Mouse (Mus musculus) midbrain, postnatal 0 days (tissue): ENCODE data around the gene S1pr5. TPM values are rescaled to one million over a fixed set of nuclear protein-coding genes. Genes with fewer than 3 reads are reported as not detected.

Experiments used
- ATAC-seq: fragments of 200-750 bp; cut with Nextera tagmentation; 2 replicates; pipeline ENCODE4 v1.8.0; 2017; ENCODE audit warnings: moderate number of reproducible peaks, mild to moderate bottlenecking, moderate TSS enrichment, moderate library complexity; ENCODE audit not compliant: low FRiP score
- DNase-seq: peaks from one replicate; pipeline ENCODE4 v3.0.0-alpha.2; 2015; ENCODE audit warnings: low spot score
- H3K27ac ChIP-seq: fragments of 300-500 bp; sonication (generic); 2 replicates; pipeline ENCODE4 v1.5.1; 2014; ENCODE audit warnings: low read depth, mild to moderate bottlenecking, low read length, mixed read lengths
- H3K27me3 ChIP-seq: fragments of 300-500 bp; sonication (generic); 2 replicates; pipeline ENCODE4 v1.6.1; 2014; ENCODE audit warnings: low read length, control low read depth, mixed read lengths; ENCODE audit not compliant: insufficient read depth
- H3K36me3 ChIP-seq: fragments of 300-500 bp; sonication (generic); 2 replicates; pipeline ENCODE4 v1.6.1; 2014; ENCODE audit warnings: low read length, control low read depth, mixed read lengths; ENCODE audit not compliant: insufficient read depth
- H3K4me1 ChIP-seq: fragments of 300-500 bp; sonication (generic); 2 replicates; pipeline ENCODE4 v1.6.1; 2014; ENCODE audit warnings: mild to moderate bottlenecking, control low read depth, antibody characterized with exemption, low read length, mixed read lengths; ENCODE audit not compliant: insufficient read depth
- H3K4me2 ChIP-seq: fragments of 300-500 bp; sonication (generic); 2 replicates; pipeline ENCODE4 v1.6.1; 2014; ENCODE audit warnings: low read depth, mild to moderate bottlenecking, low read length, mixed read lengths; ENCODE audit not compliant: poor library complexity, severe bottlenecking
- H3K4me3 ChIP-seq: fragments of 300-500 bp; sonication (generic); 2 replicates; pipeline ENCODE4 v1.5.1; 2014; ENCODE audit warnings: low read depth, mild to moderate bottlenecking, low read length, moderate library complexity
- H3K9ac ChIP-seq: fragments of 300-500 bp; sonication (generic); replicated peaks from 2 replicates; pipeline ENCODE4 v1.6.1; 2014; ENCODE audit warnings: mild to moderate bottlenecking, low read length, moderate library complexity, mixed read lengths; ENCODE audit not compliant: poor library complexity, severe bottlenecking
- H3K9me3 ChIP-seq: fragments of 300-500 bp; sonication (generic); 2 replicates; pipeline ENCODE4 v1.6.1; 2016; ENCODE audit warnings: low read length, control low read depth
- CTCF ChIP-seq: IDR thresholded peaks from 2 replicates; pipeline ENCODE4 v1.5.1; 2016; ENCODE audit warnings: antibody characterized with exemption, mild to moderate bottlenecking
- WGBS: fragments of 180-500 bp; shearing (Covaris S2); extraction: QIAGEN DNeasy Blood & Tissue Kit; methylation state at CpG from one replicate; pipeline ENCODE4 v1.1.7; 2014; 5-methylcytosine and 5-hydroxymethylcytosine counted together
- polyA plus RNA-seq: library from polyadenylated mRNA; unstranded; fragments of >200 nt; fragmentation: Nextera tagmentation; extraction: Ambion mirVana; gene quantifications from 2 replicates; pipeline ENCODE4 v1.2.1, GENCODE M21; 2015
- total RNA-seq: library from RNA; depleted of rRNA; stranded (reverse); fragments of >200 nt; gene quantifications from 2 replicates; pipeline ENCODE4 v1.2.3, GENCODE M21; 2014

Gene S1pr5
- total and polyA plus RNA-seq, 2 experiments from 2014 or later: 2.7 to 4.2 TPM

GRCm38 (mm10) chr9:21238004-21238732 lies 10.1 kb downstream of the S1pr5 start:
- ATAC-seq: peak; percentile 44
- 3% methylated on average over 21 of the region's 31 CpGs for WGBS
- Histone ChIP-seq H3K4me2 (peak overlapping the region; percentile 68), H3K4me1 (peaks cover 6% of the 10 kb centered on the region), H3K9ac (peak overlapping the region; percentile 86), H3K9me3 (no peaks in the 10 kb centered on the region), H3K27me3 (peaks cover 5% of the 10 kb centered on the region), H3K36me3 (peaks cover 13% of the 10 kb centered on the region), H3K4me3 (peak overlapping the region; percentile 78), H3K27ac (peak overlapping the region; percentile 82)
- TF ChIP-seq CTCF: no peak
- no peak for DNase-seq

- 17% methylated on average over 19 of the region's 19 CpGs for WGBS
These were observed 10.8 kb downstream of the S1pr5 start for GRCm38 (mm10) chr9:21237368-21238003.

GRCm38 (mm10) chr9:21236991-21237367 lies 11.3 kb downstream of the S1pr5 start:
- Histone ChIP-seq H3K36me3 (peaks cover 19% of the 10 kb centered on the region), H3K4me2 (peak overlapping the region; percentile 68), H3K27me3 (no peaks in the 10 kb centered on the region; the same call in 1 of the 2 replicates), H3K9ac (0 out of 2 replicates have a peak overlapping the region, but pooled peaks have one; percentile 86), H3K4me3 (peak overlapping the region; percentile 78; the same call in 1 of the 2 replicates), H3K27ac (no peak overlapping the region), H3K9me3 (no peaks in the 10 kb centered on the region), H3K4me1 (peaks cover 6% of the 10 kb centered on the region)
- WGBS: 84% methylated on average over 25 of the region's 25 CpGs
- no peak for DNase-seq
- no peak for TF ChIP-seq CTCF
- no peak for ATAC-seq

More at GRCm38 (mm10) chr9:21237368-21238003, 10.8 kb downstream of the S1pr5 start:
- H3K9me3 ChIP-seq: no peaks in the 10 kb centered on the region
- H3K4me2 ChIP-seq: peak overlapping the region; percentile 68
- H3K27ac ChIP-seq: peak overlapping the region; percentile 82
- peak overlapping the region; percentile 78 for H3K4me3 ChIP-seq
- H3K4me1 ChIP-seq: peaks cover 6% of the 10 kb centered on the region
- no peaks in the 10 kb centered on the region; the same call in 1 of the 2 replicates for H3K27me3 ChIP-seq
- peak; percentile 39 for ATAC-seq
- peak overlapping the region; percentile 86 for H3K9ac ChIP-seq
- peaks cover 16% of the 10 kb centered on the region for H3K36me3 ChIP-seq
- peak; percentile 57 for TF ChIP-seq CTCF
- DNase-seq: peak; percentile 48

- no peak for TF ChIP-seq CTCF
- no peak overlapping the region for H3K4me3 ChIP-seq
- no peak for ATAC-seq
- H3K9me3 ChIP-seq: no peaks in the 10 kb centered on the region
- H3K4me2 ChIP-seq: no peak overlapping the region
- 90% methylated on average over 4 of the region's 4 CpGs for WGBS
- H3K4me1 ChIP-seq: peaks cover 6% of the 10 kb centered on the region
- peaks cover 27% of the 10 kb centered on the region for H3K36me3 ChIP-seq
- no peak overlapping the region for H3K27ac ChIP-seq
- no peak for DNase-seq
- H3K9ac ChIP-seq: no peak overlapping the region
- H3K27me3 ChIP-seq: no peaks in the 10 kb centered on the region
These were observed 12.9 kb downstream of the S1pr5 start for GRCm38 (mm10) chr9:21235341-21235740.

GRCm38 (mm10) chr9:21233805-21234204 lies 14.4 kb downstream of the S1pr5 start:
- H3K4me2 ChIP-seq: no peak overlapping the region
- 87% methylated on average over 28 of the region's 28 CpGs for WGBS
- H3K27ac ChIP-seq: no peak overlapping the region
- no peak for TF ChIP-seq CTCF
- ATAC-seq (no peak), DNase-seq (no peak)
- H3K36me3 ChIP-seq: peaks cover 38% of the 10 kb centered on the region
- no peak overlapping the region for H3K9ac ChIP-seq
- H3K4me3 ChIP-seq: no peak overlapping the region
- H3K4me1 ChIP-seq: peaks cover 6% of the 10 kb centered on the region
- no peaks in the 10 kb centered on the region for H3K9me3 ChIP-seq
- no peaks in the 10 kb centered on the region for H3K27me3 ChIP-seq

GRCm38 (mm10) chr9:21233366-21233765 lies 14.9 kb downstream of the S1pr5 start:
- WGBS: 89% methylated on average over 29 of the region's 29 CpGs

More at GRCm38 (mm10) chr9:21233366-21233765, 14.9 kb downstream of the S1pr5 start:
- H3K9me3 ChIP-seq: no peaks in the 10 kb centered on the region
- no peak for DNase-seq
- peaks cover 6% of the 10 kb centered on the region for H3K4me1 ChIP-seq
- no peak for TF ChIP-seq CTCF
- no peak overlapping the region for H3K9ac ChIP-seq
- H3K27me3 ChIP-seq: no peaks in the 10 kb centered on the region
- no peak overlapping the region for H3K27ac ChIP-seq
- H3K36me3 ChIP-seq: peaks cover 38% of the 10 kb centered on the region
- H3K4me2 ChIP-seq: no peak overlapping the region
- H3K4me3 ChIP-seq: no peak overlapping the region
- ATAC-seq: no peak
